Mouse (Mus musculus) fat pad, adult 2 months (tissue): ENCODE results near the gene Olfr1271.
"Not testable (repeated sequence)": the region's sequence is repeated elsewhere in the genome, so short reads cannot be mapped to it uniquely, and the experiment has no call there.

Source experiments
- DNase-seq: peaks from one replicate; pipeline ENCODE4 v3.0.0-alpha.2; 2011; ENCODE audit warnings: low read depth, low spot score; ENCODE audit errors: extremely low read depth

Olfr1271 gene

DNA sequence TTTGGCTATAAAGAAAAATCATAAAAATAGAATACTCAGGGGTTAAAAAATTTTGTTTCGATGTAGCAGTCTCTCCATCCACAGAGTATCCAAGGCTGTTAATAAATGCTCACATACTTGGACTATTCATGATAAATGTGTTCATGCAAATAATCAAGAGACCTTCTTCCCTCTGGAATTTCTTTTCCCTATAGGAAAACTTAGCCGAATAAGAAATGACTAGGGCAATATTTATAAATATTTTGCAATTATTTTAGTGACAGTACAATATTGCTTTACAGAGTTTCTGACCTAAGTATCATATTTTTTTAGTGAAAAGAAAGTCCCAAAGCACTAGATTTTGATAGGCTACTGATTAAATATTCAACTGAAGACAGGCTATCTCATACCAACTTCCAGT, at the start of gene Olfr1271:
Olfr1271 (minus strand) TSS at position 101 of the 400 bp plus-strand sequence.
- DNase-seq, result no peak

DNA sequence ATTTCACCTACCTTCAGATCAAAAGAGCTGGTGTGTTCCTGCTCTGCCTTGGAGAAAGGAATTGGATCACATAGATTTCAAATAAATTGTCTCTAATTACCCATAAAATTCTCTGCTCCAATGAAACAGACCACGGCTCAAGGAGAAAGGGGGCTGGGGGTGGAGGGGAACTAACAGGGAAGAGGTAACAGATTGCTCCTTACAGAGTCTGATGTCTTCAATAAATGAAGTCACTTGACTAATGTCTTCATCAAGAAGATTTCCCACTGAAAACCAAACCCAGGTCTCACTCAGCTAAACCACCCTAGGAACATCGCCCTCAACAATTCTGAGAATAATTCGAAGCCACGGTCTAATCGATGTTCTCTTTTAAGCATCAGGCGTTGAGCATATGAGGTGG, 21.9 kb upstream of the Olfr1271 start, which contains the start of gene Olfr1272:
Olfr1272 (minus strand) TSS at position 101 of the 400 bp plus-strand sequence.
- no peak for DNase-seq

DNA sequence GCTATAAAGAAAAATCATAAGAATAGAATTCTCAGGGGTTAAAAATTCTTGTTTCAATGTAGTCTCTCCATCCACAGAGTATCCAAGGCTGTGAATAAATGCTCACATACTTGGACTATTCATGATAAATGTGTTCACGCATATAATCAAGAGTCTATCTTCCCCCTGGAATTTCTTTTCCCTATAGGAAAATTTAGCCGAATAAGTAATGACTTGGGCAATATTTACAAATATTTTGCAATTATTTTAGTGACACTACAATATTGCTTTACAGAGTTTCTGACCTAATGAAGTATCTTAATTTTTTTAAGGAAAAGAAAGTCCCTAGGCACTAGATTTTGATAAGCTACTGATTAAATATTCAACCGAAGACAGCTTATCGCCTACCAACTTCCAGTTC, 13.3 kb downstream of the Olfr1271 start, which contains the start of gene Olfr142:
Olfr142 (minus strand) TSS at position 101 of the 400 bp plus-strand sequence.
- DNase-seq, result no peak

DNA sequence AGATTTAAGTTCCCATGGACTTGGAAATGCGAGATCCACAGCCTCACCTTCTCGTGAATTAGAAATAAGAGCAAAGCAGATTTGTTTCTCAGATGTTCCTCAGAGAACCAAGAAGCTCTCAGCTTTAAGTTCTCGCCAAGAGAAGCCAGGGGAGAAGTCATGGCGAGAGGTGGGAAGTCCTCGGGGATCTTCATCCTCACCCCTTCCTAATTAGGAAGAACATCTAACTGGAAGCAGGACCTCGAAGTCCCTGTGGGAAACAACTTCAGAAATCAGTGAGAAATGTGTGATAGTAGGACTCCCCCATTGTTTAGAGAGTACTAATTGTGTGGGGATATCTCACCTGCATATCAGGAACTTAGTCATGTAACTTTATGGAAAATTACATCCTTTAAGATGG, 46.4 kb downstream of the Olfr1271 start, which contains the start of gene Olfr1506:
Olfr1506 (minus strand) TSS at position 101 of the 400 bp plus-strand sequence.
- DNase-seq, result not testable (repeated sequence)
